ENCODE assay signal across 8 mouse cellular contexts in the genomic region with DNA sequence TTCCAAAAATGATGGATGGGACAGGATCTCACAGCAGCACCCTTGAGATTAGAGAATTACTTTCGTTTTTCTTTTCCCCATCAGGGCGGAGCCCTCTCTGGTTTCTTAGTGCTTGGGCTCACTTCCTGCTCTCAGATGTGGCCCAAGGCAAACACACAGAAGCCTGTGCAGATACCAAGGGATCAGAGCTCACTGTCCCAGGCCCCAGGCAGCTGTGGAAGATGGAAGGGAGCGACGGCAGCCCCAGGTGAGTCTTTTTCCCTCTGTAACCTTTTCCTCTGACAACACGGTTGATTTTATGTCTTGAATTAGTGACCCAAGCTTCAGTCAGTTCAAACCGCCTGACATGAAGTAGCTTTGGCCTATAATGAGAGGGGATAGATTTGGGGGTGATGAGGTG. TPM values are rescaled to one million over a fixed set of nuclear protein-coding genes. Genes with fewer than 3 reads are reported as not detected.
DNase-seq lines count a peak whose midpoint lies in the region; ATAC-seq and TF ChIP-seq lines count a peak whose summit lies in the region.
"Not testable (repeated sequence)": the region's sequence is repeated elsewhere in the genome, so short reads cannot be mapped to it uniquely, and the experiment has no call there.

A gene (plus strand): TSS at position 108 of the 400 bp plus-strand sequence.

- not testable (repeated sequence) for H3K36me3 ChIP-seq in small intestine, adult 2 months (ENCODE audit: control insufficient read depth, insufficient read depth, low read length)

- peak; percentile 69; the same call in 1 of the 2 replicates for ATAC-seq in erythroblast, adult 5-6 weeks (replicated peaks; ENCODE audit: low FRiP score, poor library complexity, severe bottlenecking)

- not testable (repeated sequence) for TF ChIP-seq CTCF in small intestine, adult 2 months (IDR thresholded peaks at IDR 0.05; ENCODE audit: extremely low read depth, insufficient read length, insufficient replicate concordance, low read depth, low read length)

- peak; percentile 43 for DNase-seq in 416B (ENCODE audit: low read depth)
- DNase-seq in adrenal gland, adult (ENCODE audit: inconsistent age in 2 of 2, low spot score in 1 of 2): peak; percentile 22 to 66
- not testable (repeated sequence) for DNase-seq in heart, postnatal 25 days (ENCODE audit: low spot score)
- DNase-seq in kidney, postnatal 14 days: peak; percentile 33
- DNase-seq in lung, postnatal 36 days: peak; percentile 55
- peak; percentile 67 for DNase-seq in thymus, postnatal 25 days

- not testable (repeated sequence) for H3K4me1 ChIP-seq in small intestine, adult 2 months (ENCODE audit: control insufficient read depth, insufficient read depth, insufficient read length, low read length)

- H3K27ac ChIP-seq in small intestine, adult 2 months (ENCODE audit: insufficient read depth, low read depth, low read length): peak within 1 kb of the TSS; percentile 98

- 20% methylated on average over 6 of the region's 6 CpGs for WGBS in small intestine, adult 2 months

- H3K4me3 ChIP-seq in small intestine, adult 2 months (ENCODE audit: low read depth, low read length): peak within 1 kb of the TSS; percentile 63

- not testable (repeated sequence) for H3K27me3 ChIP-seq in small intestine, adult 2 months (ENCODE audit: control insufficient read depth, insufficient read depth, low read length)

- peak; percentile 48; the same call in 1 of the 2 replicates for TF ChIP-seq POLR2A in small intestine, adult 2 months (IDR thresholded peaks at IDR 0.05; ENCODE audit: low read depth, low read length)

- intact Hi-C loops in heart, postnatal 25 days (cut with DNase I): not testable (repeated sequence)

RNA-seq across cellular contexts. Expression of the gene that starts here (rescaled TPM):
- 193 and 229 TPM in 2 replicates for total RNA-seq in erythroblast, adult 5-6 weeks (2015; ENCODE audit: low replicate concordance)
- total RNA-seq in erythroblast, adult 5-6 weeks (2017; ENCODE audit: low replicate concordance): 195 and 223 TPM in 2 replicates
- total RNA-seq in heart, postnatal 25 days (2021): 10 to 100 TPM; 17.9 to 20.2 TPM
- polyA plus RNA-seq in small intestine, adult 2 months (2012; rRNA removed): 3.8 and 10.1 TPM in 2 replicates

Comparison
In these comparisons a context has a peak if more than half of its experiments do, and no peak if none do; other contexts are left out.
1. RNA of the gene that starts here (total RNA-seq): 193 to 229 TPM in erythroblast, adult 5-6 weeks; 17.9 to 20.2 TPM in heart, postnatal 25 days; every median in the first group is over 4 times any median in the second.